Mouse (Mus musculus): ENCODE data around the gene Rcor1. TPM values are rescaled to one million over a fixed set of nuclear protein-coding genes. Genes with fewer than 3 reads are reported as not detected.

Gene Rcor1
- total and polyA plus RNA-seq, 3 experiments, result 6.5 to 16.1 (median 8.3) TPM

DNA sequence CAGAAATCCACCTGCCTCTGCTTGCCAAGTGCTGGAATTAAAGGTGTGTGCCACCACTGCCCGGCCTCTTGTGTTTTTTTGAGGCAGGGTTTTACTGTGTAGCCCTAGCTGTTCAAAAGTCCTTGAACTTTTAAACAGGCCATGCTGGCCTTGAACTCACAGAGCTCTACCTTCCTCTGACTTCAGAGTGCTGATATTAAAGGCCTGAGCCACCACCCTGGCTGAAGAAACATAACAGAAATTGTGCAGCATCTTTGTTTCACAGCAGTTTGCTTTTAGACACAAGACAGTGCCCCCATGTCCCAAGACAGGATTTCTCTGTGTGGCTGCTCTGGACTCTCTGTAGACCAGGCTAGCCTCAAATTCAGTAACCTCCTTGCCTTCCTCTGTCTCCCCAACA lies 3.2 kb downstream of the Rcor1 start:
- Histone ChIP-seq H3K79me2 (replicated peaks; ENCODE audit: control insufficient read depth, extremely low read depth, insufficient read depth, poor library complexity, severe bottlenecking) (peaks cover 20% of the 10 kb centered on the region), H3K27ac (ENCODE audit: insufficient read depth, low read depth) (no peak overlapping the region), H3K27me3 (replicated peaks) (no peaks in the 10 kb centered on the region), H3K9me3 (replicated peaks; ENCODE audit: low read length) (no peaks in the 10 kb centered on the region), H3K9ac (ENCODE audit: insufficient read depth, low read depth) (no peak overlapping the region), H3K4me1 (ENCODE audit: control insufficient read depth in 1 of 2, insufficient read depth in 2 of 2) (peaks cover 7 to 25% of the 10 kb centered on the region in 2 experiments), H3K36me3 (replicated peaks in 1 of 2; ENCODE audit: control insufficient read depth in 1 of 2, insufficient read depth in 1 of 2, low read length in 1 of 2) (peaks cover 5 to 35% of the 10 kb centered on the region in 2 experiments), H3K4me2 (ENCODE audit: insufficient read depth, low read depth, poor library complexity, severe bottlenecking) (no peak overlapping the region), H3K4me3 (replicated peaks in 1 of 3; ENCODE audit: low read depth in 2 of 3, low read length in 2 of 3, poor library complexity in 1 of 3) (no peak overlapping the region)
- dilution Hi-C loops (cut with MboI; ENCODE audit: extremely low pct_ligation_motif_present, extremely low pct_unique_long_range_greater_than_20kb, low sequenced_read_pairs), result no loop called here
- in situ Hi-C loops (cut with MboI; ENCODE audit: low pct_ligation_motif_present, low pct_unique_long_range_greater_than_20kb, low sequenced_read_pairs), result no loop called here
- TF ChIP-seq PAX5 (IDR thresholded peaks at IDR 0.05; ENCODE audit: low read length), result no peak
- no peak for TF ChIP-seq KAT2A (IDR thresholded peaks at IDR 0.05; ENCODE audit: insufficient replicate concordance, low read length)
- TF ChIP-seq USF1 (IDR thresholded peaks at IDR 0.05; ENCODE audit: low read depth, low read length), result no peak
- no peak for DNase-seq (ENCODE audit: extremely low read depth)

DNA sequence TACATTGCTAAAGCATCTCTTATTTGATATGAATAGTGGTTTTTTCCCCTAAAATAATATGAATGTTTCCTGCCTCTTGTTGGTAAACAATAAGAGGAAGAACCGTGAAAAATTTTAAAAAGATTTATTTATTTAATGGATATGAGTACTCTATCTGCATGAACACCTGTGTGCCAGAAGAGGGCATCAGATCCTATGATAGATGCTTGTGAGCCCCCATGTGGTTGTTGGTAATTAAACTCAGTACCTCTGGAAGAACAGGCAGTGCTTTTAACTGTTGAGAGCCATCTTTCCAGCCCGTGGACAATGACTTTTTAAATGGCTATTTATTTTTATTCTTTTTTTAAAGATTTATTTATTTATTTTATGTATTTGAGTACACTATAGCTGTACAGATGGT lies 5.7 kb downstream of the Rcor1 start:
- TF ChIP-seq MYC (IDR thresholded peaks at IDR 0.05; ENCODE audit: low read depth, low read length) (0 out of 2 replicates have a peak, but pooled peaks have one; percentile 16), SMC3 (IDR thresholded peaks at IDR 0.05; ENCODE audit: low read depth, low read length) (peak; percentile 21; the same call in 1 of the 2 replicates), CTCF (conservative IDR thresholded peaks at IDR 0.05 in 1 of 2, IDR thresholded peaks at IDR 0.05 in 1 of 2; ENCODE audit: low read depth in 2 of 2, low read length in 2 of 2) (peak in 1 of 2 experiments; percentile 73; a peak in 2 of 4 replicates), PAX5 (IDR thresholded peaks at IDR 0.05; ENCODE audit: low read length) (no peak), RAD21 (IDR thresholded peaks at IDR 0.05; ENCODE audit: low read depth, low read length) (peak; percentile 12; the same call in 1 of the 2 replicates), TBP (conservative IDR thresholded peaks at IDR 0.05; ENCODE audit: low read depth, low read length) (no peak)
- in situ Hi-C loops (cut with MboI; ENCODE audit: low pct_ligation_motif_present, low pct_unique_long_range_greater_than_20kb, low sequenced_read_pairs), result no loop called here
- peaks cover 5 to 48% of the 10 kb centered on the region in 2 experiments for H3K36me3 ChIP-seq (replicated peaks in 1 of 2; ENCODE audit: control insufficient read depth in 1 of 2, insufficient read depth in 1 of 2, low read length in 1 of 2)

GRCm38 (mm10) chr12:111046866-111047265 lies 7.7 kb downstream of the Rcor1 start:
- in situ Hi-C loops (cut with MboI; ENCODE audit: low pct_ligation_motif_present, low pct_unique_long_range_greater_than_20kb, low sequenced_read_pairs) (no loop called here), dilution Hi-C loops (cut with MboI; ENCODE audit: extremely low pct_ligation_motif_present, extremely low pct_unique_long_range_greater_than_20kb, low sequenced_read_pairs) (no loop called here)
- Histone ChIP-seq H3K27me3 (replicated peaks) (no peaks in the 10 kb centered on the region), H3K36me3 (replicated peaks in 1 of 2; ENCODE audit: control insufficient read depth in 1 of 2, insufficient read depth in 1 of 2, low read length in 1 of 2) (peaks cover 12 to 63% of the 10 kb centered on the region in 2 experiments), H3K9me3 (replicated peaks; ENCODE audit: low read length) (no peaks in the 10 kb centered on the region), H3K27ac (ENCODE audit: insufficient read depth, low read depth) (no peak overlapping the region), H3K79me2 (replicated peaks; ENCODE audit: control insufficient read depth, extremely low read depth, insufficient read depth, poor library complexity, severe bottlenecking) (peaks cover 9% of the 10 kb centered on the region), H3K9ac (ENCODE audit: insufficient read depth, low read depth) (no peak overlapping the region), H3K4me2 (ENCODE audit: insufficient read depth, low read depth, poor library complexity, severe bottlenecking) (no peak overlapping the region), H3K4me3 (replicated peaks in 1 of 3; ENCODE audit: low read depth in 2 of 3, low read length in 2 of 3, poor library complexity in 1 of 3) (no peak overlapping the region), H3K4me1 (ENCODE audit: control insufficient read depth in 1 of 2, insufficient read depth in 2 of 2) (peaks cover 8 to 51% of the 10 kb centered on the region in 2 experiments; a peak in 3 of 4 replicates)
- TF ChIP-seq CTCF (conservative IDR thresholded peaks at IDR 0.05 in 1 of 2, IDR thresholded peaks at IDR 0.05 in 1 of 2; ENCODE audit: low read depth in 2 of 2, low read length in 2 of 2) (no peak), NRF1 (IDR thresholded peaks at IDR 0.05; ENCODE audit: low read depth, low read length) (no peak), ETS1 (conservative IDR thresholded peaks at IDR 0.05; ENCODE audit: low read depth, low read length) (no peak), E2F4 (IDR thresholded peaks at IDR 0.05; ENCODE audit: insufficient replicate concordance, low read depth, low read length) (no peak), USF2 (conservative IDR thresholded peaks at IDR 0.05; ENCODE audit: low read depth, low read length) (no peak), MAX (IDR thresholded peaks at IDR 0.05; ENCODE audit: low read length) (no peak), SMC3 (IDR thresholded peaks at IDR 0.05; ENCODE audit: low read depth, low read length) (no peak), CHD2 (IDR thresholded peaks at IDR 0.05; ENCODE audit: low read length) (no peak), ZMIZ1 (IDR thresholded peaks at IDR 0.05; ENCODE audit: low read depth, low read length) (no peak), ZNF384 (IDR thresholded peaks at IDR 0.05; ENCODE audit: low read depth, low read length) (no peak), PAX5 (IDR thresholded peaks at IDR 0.05; ENCODE audit: low read length) (no peak), UBTF (IDR thresholded peaks at IDR 0.05; ENCODE audit: low read depth, low read length) (no peak), IRF4 (IDR thresholded peaks at IDR 0.05; ENCODE audit: low read depth, low read length) (no peak), ZKSCAN1 (IDR thresholded peaks at IDR 0.05; ENCODE audit: borderline replicate concordance, low read depth, low read length) (no peak), BHLHE40 (IDR thresholded peaks at IDR 0.05; ENCODE audit: low read depth, low read length) (no peak), RCOR1 (conservative IDR thresholded peaks at IDR 0.05; ENCODE audit: low read depth, low read length) (no peak), RAD21 (IDR thresholded peaks at IDR 0.05; ENCODE audit: low read depth, low read length) (no peak)
- no peak for DNase-seq (ENCODE audit: extremely low read depth)

More for the DNA sequence above, 5.7 kb downstream of the Rcor1 start:
- no peak overlapping the region for H3K9ac ChIP-seq (ENCODE audit: insufficient read depth, low read depth)
- peaks cover 20% of the 10 kb centered on the region for H3K79me2 ChIP-seq (replicated peaks; ENCODE audit: control insufficient read depth, extremely low read depth, insufficient read depth, poor library complexity, severe bottlenecking)
- H3K27me3 ChIP-seq (replicated peaks), result no peaks in the 10 kb centered on the region
- peak; percentile 29 for DNase-seq (ENCODE audit: extremely low read depth)
- no peak overlapping the region for H3K4me3 ChIP-seq (replicated peaks in 1 of 3; ENCODE audit: low read depth in 2 of 3, low read length in 2 of 3, poor library complexity in 1 of 3)
- H3K4me1 ChIP-seq (ENCODE audit: control insufficient read depth in 1 of 2, insufficient read depth in 2 of 2), result peaks cover 8 to 40% of the 10 kb centered on the region in 2 experiments; a peak in 3 of 4 replicates
- H3K9me3 ChIP-seq (replicated peaks; ENCODE audit: low read length), result no peaks in the 10 kb centered on the region
- H3K4me2 ChIP-seq (ENCODE audit: insufficient read depth, low read depth, poor library complexity, severe bottlenecking), result no peak overlapping the region
- dilution Hi-C loops (cut with MboI; ENCODE audit: extremely low pct_ligation_motif_present, extremely low pct_unique_long_range_greater_than_20kb, low sequenced_read_pairs), result no loop called here
- no peak overlapping the region for H3K27ac ChIP-seq (ENCODE audit: insufficient read depth, low read depth)

Measured in CH12.LX (cell line).